Mouse (Mus musculus) neutrophil, adult 59 days (primary cell): Measurements from ENCODE around the gene Spsb1. TPM values are rescaled to one million over a fixed set of nuclear protein-coding genes. Genes with fewer than 3 reads are reported as not detected.

Experiments
- total RNA-seq, 2 experiments: library from RNA; stranded (reverse); gene quantifications; 1 replicate in 1 of 2; 2 replicates in 1 of 2; pipeline ENCODE4 v1.2.4; 2023

The Spsb1 gene
- total RNA-seq: 1 to 10 TPM; 1.3 to 2.0 TPM

DNA sequence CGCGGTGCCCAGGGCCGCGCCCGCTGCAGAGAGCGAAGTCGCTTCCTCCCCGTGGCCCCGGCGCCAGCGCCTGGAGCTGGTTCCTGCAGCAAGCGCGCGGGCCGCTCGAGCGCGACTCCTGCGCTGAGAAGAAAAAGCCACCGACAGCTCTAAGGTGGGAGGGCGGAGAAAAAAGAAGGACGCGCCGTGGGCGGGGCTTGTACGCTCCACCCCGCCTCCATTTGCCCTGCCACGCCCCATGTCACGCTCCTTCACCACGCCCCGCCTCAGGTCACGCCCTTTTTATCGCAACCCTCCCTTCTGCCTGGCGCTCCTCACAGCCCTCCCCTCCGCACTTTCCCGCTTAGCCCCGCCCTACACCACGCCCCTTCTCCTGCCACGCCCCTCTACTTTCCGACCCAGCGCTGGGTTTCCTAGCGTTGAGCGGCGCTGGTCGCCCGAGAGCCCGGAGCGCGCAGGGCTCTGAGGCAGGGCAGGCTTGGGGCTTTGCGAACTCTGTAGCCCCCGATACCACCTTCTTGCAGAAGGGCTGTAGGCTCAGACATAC, at the start of gene Spsb1:
TSS of gene Spsb1 (minus strand) at position 151 of the 547 bp plus-strand sequence.

Other genes with a start within 250 kb of the Spsb1 start
- 1 to 10 TPM; 4.1 to 4.5 TPM for gene Tmem201, start 217.0 kb downstream of the Spsb1 start, total RNA-seq
- 1 to 10 TPM; 5.2 to 5.6 TPM for gene Slc25a33, start 180.8 kb downstream of the Spsb1 start, total RNA-seq
- gene H6pd, start 54.0 kb upstream of the Spsb1 start, total RNA-seq: 10 to 100 TPM; 69.1 to 78.5 TPM
- gene Gpr157, start 132.3 kb upstream of the Spsb1 start, total RNA-seq: 1 to 10 TPM; 6.0 to 6.7 TPM
- not detected for gene Slc2a5, start 164.2 kb upstream of the Spsb1 start, total RNA-seq
- gene Slc2a7, start 193.9 kb upstream of the Spsb1 start, total RNA-seq: not detected
- not detected for gene Car6, start 246.3 kb upstream of the Spsb1 start, total RNA-seq